Mouse (Mus musculus): ENCODE results near the gene Med6.
"Not testable (repeated sequence)": the region's sequence is repeated elsewhere in the genome, so short reads cannot be mapped to it uniquely, and the experiment has no call there.

The Med6 gene

GRCm38 (mm10) chr12:81564173-81564572 lies 30.6 kb downstream of the Med6 start:
- DNase-seq (ENCODE audit: inconsistent age in 2 of 2, low spot score in 1 of 2), result no peak

GRCm38 (mm10) chr12:81549286-81549685 lies 45.5 kb downstream of the Med6 start:
- no peak for DNase-seq (ENCODE audit: inconsistent age in 2 of 2, low spot score in 1 of 2)

GRCm38 (mm10) chr12:81547163-81547562 lies 47.6 kb downstream of the Med6 start:
- DNase-seq (ENCODE audit: inconsistent age in 2 of 2, low spot score in 1 of 2), result no peak

- DNase-seq (ENCODE audit: inconsistent age in 2 of 2, low spot score in 1 of 2), result no peak
Observed at GRCm38 (mm10) chr12:81533029-81533419, 61.8 kb downstream of the Med6 start.

GRCm38 (mm10) chr12:81532316-81533028 lies 62.3 kb downstream of the Med6 start, which contains the start of the genes Gm20498 and Synj2bp:
TSS of gene Gm20498 (minus strand) at chr12:81532905.
TSS of gene Synj2bp (minus strand) at chr12:81532911.
- peak; percentile 88 to 96 for DNase-seq (ENCODE audit: inconsistent age in 2 of 2, low spot score in 1 of 2)

GRCm38 (mm10) chr12:81530587-81530986 lies 64.2 kb downstream of the Med6 start:
- DNase-seq (ENCODE audit: inconsistent age in 2 of 2, low spot score in 1 of 2), result not testable (repeated sequence)
